Mouse (Mus musculus): ENCODE measurements around the gene Rap1a.

GRCm38 (mm10) chr3:105821504-105821903, 20.4 kb upstream of the Rap1a start:
- no peak for TF ChIP-seq MAX (IDR thresholded peaks at IDR 0.05; ENCODE audit: low read depth)
- TF ChIP-seq POLR2AphosphoS2 (IDR thresholded peaks at IDR 0.05; ENCODE audit: insufficient read length, low read depth): no peak
- TF ChIP-seq TCF12 (IDR thresholded peaks at IDR 0.05; ENCODE audit: insufficient read depth, poor library complexity, severe bottlenecking): no peak
- TF ChIP-seq MYOG (IDR thresholded peaks at IDR 0.05; ENCODE audit: control insufficient read depth in 1 of 3, insufficient read depth in 1 of 3, insufficient read length in 2 of 3, low read depth in 2 of 3): no peak
- no peak for TF ChIP-seq REST (IDR thresholded peaks at IDR 0.05; ENCODE audit: insufficient read depth, insufficient read length)
- no peak for TF ChIP-seq POLR2A (IDR thresholded peaks at IDR 0.05; ENCODE audit: insufficient read length, low read depth)
- no peak for TF ChIP-seq MYOD1 (IDR thresholded peaks at IDR 0.05; ENCODE audit: control insufficient read depth in 1 of 3, insufficient read length in 2 of 3, low read depth in 2 of 3)
- TF ChIP-seq TCF3 (IDR thresholded peaks at IDR 0.05; ENCODE audit: insufficient read length, low read depth): no peak
- TF ChIP-seq E2F4 (IDR thresholded peaks at IDR 0.05; ENCODE audit: insufficient read depth): no peak
- TF ChIP-seq USF1 (IDR thresholded peaks at IDR 0.05; ENCODE audit: low read depth): no peak
- no peak for TF ChIP-seq SRF (IDR thresholded peaks at IDR 0.05; ENCODE audit: control insufficient read depth, insufficient read length, low read depth)
